Mouse (Mus musculus) T-helper 2 cell (primary cell): ENCODE data around the gene Dcx.

ENCODE experiments used
- in situ Hi-C: fragments of 300-600 bp; cut with MboI, MseI; formaldehyde crosslinking; loops from one replicate; pipeline ENCODE4 v1.15.1; 2025; ENCODE audit warnings: high pct_unique_total_duplicates

Gene Dcx

DNA sequence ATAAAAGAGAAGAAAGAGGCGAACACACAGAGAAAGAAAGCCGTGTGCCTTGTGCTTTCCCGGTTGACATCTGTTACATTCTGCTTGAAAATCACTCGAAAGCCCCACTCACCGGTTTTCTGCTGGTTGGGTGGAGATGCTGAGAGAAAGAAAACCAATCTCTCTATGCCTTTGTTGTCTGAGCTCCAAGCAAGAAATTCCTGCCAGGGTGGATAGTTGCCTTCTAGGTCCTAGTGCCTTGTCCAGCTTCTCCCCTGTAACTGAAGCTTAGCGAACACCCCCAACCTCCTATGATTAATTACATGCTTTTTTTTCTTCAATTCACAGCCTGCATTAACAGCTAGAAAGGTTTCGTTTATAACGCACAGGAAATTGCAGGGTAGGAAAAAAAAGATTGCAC lies at the start of gene Dcx:
Dcx (minus strand) TSS at position 354 of the 400 bp plus-strand sequence.
- in situ Hi-C loops, result no loop called here

DNA sequence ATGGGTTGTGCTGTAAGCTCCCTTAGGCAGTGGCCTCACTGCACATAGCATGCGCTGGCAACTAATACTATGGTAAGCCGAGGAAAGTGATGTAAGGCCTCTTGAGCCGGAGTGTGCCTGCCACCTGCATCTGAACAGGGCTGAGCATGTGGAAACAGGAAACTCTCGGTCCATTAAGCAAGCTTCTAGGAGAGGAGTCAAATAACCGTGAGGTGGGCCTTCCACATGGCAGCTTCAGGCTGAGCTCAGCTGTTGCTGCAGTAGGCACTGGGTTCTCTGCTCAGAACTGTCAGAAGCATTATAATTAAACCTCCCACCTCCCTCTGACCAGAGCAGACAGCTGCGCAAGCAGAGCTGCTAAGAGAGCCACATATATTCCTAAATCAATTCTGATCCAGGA lies 33.1 kb upstream of the Dcx start:
- in situ Hi-C loops, result no loop called here

- in situ Hi-C loops, result no loop called here
Measured at GRCm38 (mm10) chrX:143933671-143934070, 560 bp upstream of the Dcx start.

GRCm38 (mm10) chrX:143932530-143932929 lies 581 bp downstream of the Dcx start:
- in situ Hi-C loops, result no loop called here

- in situ Hi-C loops, result no loop called here
Measured at GRCm38 (mm10) chrX:143931400-143932185, 1.5 kb downstream of the Dcx start.

GRCm38 (mm10) chrX:143922070-143922469 lies 11.0 kb downstream of the Dcx start:
- in situ Hi-C loops, result no loop called here

GRCm38 (mm10) chrX:143906699-143907471 lies 26.2 kb downstream of the Dcx start:
- in situ Hi-C loops, result no loop called here

GRCm38 (mm10) chrX:143904689-143905088 lies 28.4 kb downstream of the Dcx start:
- in situ Hi-C loops, result no loop called here

- in situ Hi-C loops, result no loop called here
Measured at GRCm38 (mm10) chrX:143902300-143902699, 30.8 kb downstream of the Dcx start.

GRCm38 (mm10) chrX:143897363-143898285 lies 35.5 kb downstream of the Dcx start:
- in situ Hi-C loops, result no loop called here

DNA sequence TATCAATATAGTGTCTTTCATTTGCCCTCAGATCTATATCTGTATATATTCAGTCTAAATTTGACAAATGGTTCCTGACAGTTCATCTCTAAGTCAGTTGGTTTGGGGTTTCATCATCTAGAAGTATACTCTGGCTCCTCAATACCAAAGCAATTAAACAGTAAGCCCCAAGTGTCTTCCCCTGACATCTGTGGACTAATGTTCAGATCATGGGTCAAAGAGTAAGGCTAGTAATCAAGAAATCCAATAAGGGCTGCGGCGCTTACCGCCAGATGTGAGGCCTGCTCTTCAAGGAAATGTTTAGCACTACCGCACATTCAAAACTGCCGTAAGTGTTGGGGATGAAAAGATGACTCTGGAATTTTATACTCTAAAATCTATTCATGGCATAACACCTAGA lies 36.2 kb downstream of the Dcx start:
- in situ Hi-C loops, result no loop called here

- in situ Hi-C loops, result no loop called here
Measured at GRCm38 (mm10) chrX:143893180-143893579, 39.9 kb downstream of the Dcx start.

GRCm38 (mm10) chrX:143885765-143886164 lies 47.3 kb downstream of the Dcx start:
- in situ Hi-C loops, result no loop called here

DNA sequence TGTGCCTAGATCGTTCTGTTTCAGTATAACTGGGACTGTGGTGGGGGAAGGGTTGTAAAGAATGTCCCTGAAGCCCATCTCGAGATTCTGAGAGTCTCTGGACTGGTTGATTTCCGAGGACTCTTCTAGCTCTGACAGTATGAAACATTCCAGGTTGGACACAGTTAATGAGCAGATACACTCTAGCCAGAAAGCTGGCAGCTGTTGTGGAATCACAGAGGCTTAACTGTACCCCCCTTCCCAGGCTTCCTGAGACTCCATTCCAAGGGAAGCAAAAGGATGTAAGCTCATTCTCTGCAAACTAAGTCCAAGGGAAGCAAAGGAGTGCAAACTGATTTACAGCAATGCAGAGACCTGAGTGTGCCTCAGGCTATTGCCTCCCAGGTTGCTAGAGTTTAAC lies 48.2 kb downstream of the Dcx start:
- in situ Hi-C loops, result no loop called here

GRCm38 (mm10) chrX:143884299-143884698 lies 48.8 kb downstream of the Dcx start:
- in situ Hi-C loops, result no loop called here

DNA sequence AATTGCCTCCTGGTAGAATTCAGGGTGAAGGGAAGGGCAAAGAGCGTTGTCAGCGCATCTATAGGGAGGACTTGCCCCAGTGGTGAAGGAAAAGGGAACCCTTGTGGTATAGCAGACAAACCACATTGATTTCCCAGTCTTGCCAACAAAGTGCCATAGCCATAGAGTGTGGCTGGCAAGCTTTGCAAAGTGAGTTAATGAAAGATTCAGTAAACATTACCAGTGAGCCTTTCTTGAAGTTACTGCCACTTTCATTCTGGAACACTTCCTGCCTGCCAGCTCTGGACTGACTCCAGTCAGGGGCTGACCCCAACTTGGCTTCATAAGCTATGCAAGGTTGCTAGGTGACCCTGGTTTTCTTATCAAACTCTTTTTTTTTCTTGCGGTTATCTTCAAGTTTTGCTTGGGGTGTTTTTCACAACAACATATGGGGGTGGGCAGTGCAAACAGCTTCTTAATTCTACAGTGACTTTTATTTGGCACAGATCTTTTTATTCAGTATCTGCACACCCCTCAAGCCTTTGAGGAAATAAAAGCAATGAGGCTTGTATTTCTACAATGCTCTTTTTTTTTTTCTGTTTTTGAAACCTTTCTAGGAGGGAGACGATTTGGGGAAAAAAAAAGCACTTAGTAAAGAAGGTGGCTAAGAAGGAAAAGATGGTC lies 51.2 kb downstream of the Dcx start:
- in situ Hi-C loops, result no loop called here

GRCm38 (mm10) chrX:143879631-143880030 lies 53.5 kb downstream of the Dcx start:
- in situ Hi-C loops, result no loop called here

DNA sequence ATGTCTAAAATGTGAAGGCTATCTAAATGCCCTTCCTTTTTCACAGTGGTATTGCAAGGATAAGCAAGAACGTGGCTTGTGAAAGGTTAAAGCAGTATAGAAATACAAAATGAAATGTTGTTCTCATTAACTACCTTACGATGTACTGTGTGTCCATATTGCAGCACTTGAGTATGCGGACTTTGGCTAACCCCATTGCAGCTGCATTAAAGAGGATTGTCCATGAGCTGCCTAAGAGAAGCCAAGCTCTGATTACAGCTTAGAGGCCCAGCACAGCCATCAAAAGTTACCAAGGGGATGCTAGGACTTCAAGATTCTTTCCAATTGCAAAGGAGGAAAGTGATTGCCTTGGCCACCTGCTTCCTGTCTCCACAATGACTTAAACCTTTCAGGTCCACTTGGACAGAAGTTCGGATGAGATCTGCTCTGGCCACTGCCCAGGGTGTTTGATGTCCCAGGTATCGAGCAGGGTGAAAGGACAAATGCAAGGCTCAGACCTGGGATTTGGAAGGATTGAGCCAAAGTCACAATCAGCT lies 65.9 kb downstream of the Dcx start:
- in situ Hi-C loops, result no loop called here

DNA sequence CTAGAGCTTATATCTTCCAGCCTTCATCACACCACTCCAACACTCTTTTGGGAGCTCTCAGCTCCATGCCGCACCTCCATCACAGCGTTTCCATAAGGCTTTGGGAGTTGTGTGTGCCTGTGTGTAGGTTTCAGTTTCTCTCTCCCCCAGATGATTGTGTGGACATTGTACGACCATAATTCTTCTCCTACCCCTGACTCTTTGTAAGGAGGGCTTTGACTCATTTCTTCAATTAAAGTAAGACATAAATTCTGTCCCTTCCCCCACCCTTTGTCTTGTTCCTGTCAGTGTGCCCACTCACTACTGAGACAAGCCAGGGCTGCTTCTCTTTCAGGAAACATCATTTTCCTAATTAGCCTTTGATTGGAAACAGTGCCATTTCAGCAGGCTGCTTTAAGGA lies 81.8 kb downstream of the Dcx start:
- in situ Hi-C loops, result no loop called here

DNA sequence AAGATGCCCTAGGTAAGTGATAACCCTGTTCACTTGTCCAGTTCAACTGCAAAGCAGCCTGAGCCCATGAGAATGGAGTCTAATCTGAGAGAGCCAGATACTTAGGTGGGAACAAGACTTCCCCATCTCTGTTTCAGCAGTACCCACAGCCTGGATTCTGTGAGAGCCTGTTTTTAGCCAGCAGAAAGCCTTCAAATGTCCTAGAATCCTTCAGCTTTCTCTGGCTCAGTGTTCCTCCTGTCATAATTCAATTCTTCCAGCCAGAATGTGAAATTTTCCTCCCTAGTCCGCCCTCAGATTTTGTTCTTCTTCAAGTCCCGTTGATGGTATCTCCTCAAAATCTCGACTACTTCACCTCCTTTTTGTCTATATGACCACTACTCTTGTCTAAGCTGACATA lies 83.1 kb downstream of the Dcx start:
- in situ Hi-C loops, result no loop called here

- in situ Hi-C loops, result no loop called here
Measured at GRCm38 (mm10) chrX:143846637-143847036, 86.5 kb downstream of the Dcx start.
